Mouse (Mus musculus) heart, postnatal 0 days (tissue): ENCODE results near the gene Add3. TPM values are rescaled to one million over a fixed set of nuclear protein-coding genes. Genes with fewer than 3 reads are reported as not detected.
A peak's percentile ranks its signal among the peaks of the same experiment; 100 is the strongest.
"Not testable (repeated sequence)": the region's sequence is repeated elsewhere in the genome, so short reads cannot be mapped to it uniquely, and the experiment has no call there.

Experiments used
- ATAC-seq: fragments of 200-750 bp; cut with Nextera tagmentation; 2 replicates; pipeline ENCODE4 v1.8.0; 2017; ENCODE audit warnings: low read depth, moderate number of reproducible peaks, moderate library complexity; ENCODE audit not compliant: insufficient read depth
- DNase-seq: peaks from one replicate; pipeline ENCODE4 v3.0.0-alpha.2; 2016; ENCODE audit warnings: low spot score
- H3K27ac ChIP-seq: fragments of 300-500 bp; sonication (generic); 2 replicates; pipeline ENCODE4 v1.5.1; 2014; ENCODE audit warnings: low read depth, mild to moderate bottlenecking
- H3K27me3 ChIP-seq: fragments of 300-500 bp; sonication (generic); 2 replicates; pipeline ENCODE4 v1.6.1; 2014; ENCODE audit warnings: low read length, mixed read lengths; ENCODE audit not compliant: control insufficient read depth, insufficient read depth
- H3K36me3 ChIP-seq: fragments of 300-500 bp; sonication (generic); replicated peaks from 2 replicates; pipeline ENCODE4 v1.6.1; 2014; ENCODE audit warnings: low read length, mixed read lengths; ENCODE audit not compliant: control insufficient read depth, insufficient read depth
- H3K4me1 ChIP-seq: fragments of 300-500 bp; sonication (generic); 2 replicates; pipeline ENCODE4 v1.6.1; 2014; ENCODE audit warnings: antibody characterized with exemption; ENCODE audit not compliant: control insufficient read depth, insufficient read depth
- H3K4me2 ChIP-seq: fragments of 300-500 bp; sonication (generic); 2 replicates; pipeline ENCODE4 v1.6.1; 2014; ENCODE audit warnings: low read depth, mild to moderate bottlenecking, low read length, moderate library complexity
- H3K4me3 ChIP-seq: fragments of 300-500 bp; sonication (generic); 2 replicates; pipeline ENCODE4 v1.5.1; 2014; ENCODE audit warnings: low read depth, low read length
- H3K9ac ChIP-seq: fragments of 300-500 bp; sonication (generic); replicated peaks from 2 replicates; pipeline ENCODE4 v1.6.1; 2014; ENCODE audit warnings: low read depth, low read length, mixed read lengths
- H3K9me3 ChIP-seq: fragments of 300-500 bp; sonication (generic); replicated peaks from 2 replicates; pipeline ENCODE4 v1.6.1; 2016; ENCODE audit warnings: low read length; ENCODE audit not compliant: control insufficient read depth
- CTCF ChIP-seq: IDR thresholded peaks from 2 replicates; pipeline ENCODE4 v1.5.1; 2016; ENCODE audit warnings: antibody characterized with exemption, control low read depth, low read depth
- EP300 ChIP-seq: IDR thresholded peaks from 2 replicates; pipeline ENCODE4 v1.6.1; 2016; ENCODE audit warnings: antibody characterized with exemption, low read depth
- WGBS: fragments of 180-500 bp; shearing (Covaris S2); extraction: QIAGEN DNeasy Blood & Tissue Kit; methylation state at CpG from one replicate; pipeline ENCODE4 v1.1.7; 2014; 5-methylcytosine and 5-hydroxymethylcytosine counted together
- polyA plus RNA-seq: library from polyadenylated mRNA; unstranded; fragments of >200 nt; fragmentation: Nextera tagmentation; extraction: Ambion mirVana; gene quantifications from 2 replicates; pipeline ENCODE4 v1.2.1, GENCODE M21; 2015
- total RNA-seq: library from RNA; depleted of rRNA; stranded (reverse); fragments of >200 nt; gene quantifications from 2 replicates; pipeline ENCODE4 v1.2.3, GENCODE M21; 2014; ENCODE audit warnings: low replicate concordance

The Add3 gene
- total and polyA plus RNA-seq, 2 experiments from 2014 or later = 62.1 to 82.9 TPM

DNA sequence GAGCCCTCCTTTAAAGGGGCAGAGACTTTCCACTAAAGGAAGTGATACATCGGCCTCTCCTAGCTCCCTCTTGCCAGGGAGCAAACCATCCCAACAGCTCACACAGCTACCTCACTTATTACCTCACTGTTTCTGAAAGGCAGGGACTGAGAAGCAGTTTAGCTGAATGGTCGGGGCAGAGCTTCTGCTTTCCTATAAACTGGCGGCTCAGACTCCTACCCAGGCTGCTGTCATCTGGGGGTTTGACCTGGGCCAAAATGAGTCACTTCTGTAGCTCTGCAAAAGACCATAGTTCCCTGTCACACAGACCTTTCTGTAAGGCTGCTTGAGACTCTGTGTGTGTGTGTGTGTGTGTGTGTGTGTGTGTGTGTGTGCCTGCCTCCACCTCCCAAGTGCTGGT lies 79.1 kb downstream of the Add3 start:
- no peaks in the 10 kb centered on the region for H3K9me3 ChIP-seq
- peaks cover 6% of the 10 kb centered on the region; the same call in 1 of the 2 replicates for H3K4me1 ChIP-seq
- ATAC-seq = no peak
- H3K27ac ChIP-seq = peak overlapping the region; percentile 30; the same call in 1 of the 2 replicates
- no peak for DNase-seq
- TF ChIP-seq CTCF (no peak), EP300 (no peak)
- H3K27me3 ChIP-seq = no peaks in the 10 kb centered on the region
- WGBS = 56% methylated on average over 3 of the region's 3 CpGs
- no peak overlapping the region for H3K4me3 ChIP-seq
- H3K36me3 ChIP-seq = peaks cover 42% of the 10 kb centered on the region
- no peak overlapping the region for H3K9ac ChIP-seq
- H3K4me2 ChIP-seq = no peak overlapping the region

GRCm38 (mm10) chr19:53221186-53221585 lies 80.9 kb downstream of the Add3 start:
- WGBS = 95% methylated on average over 3 of the region's 3 CpGs
- DNase-seq (no peak), ATAC-seq (no peak)
- Histone ChIP-seq H3K4me2 (no peak overlapping the region), H3K4me1 (peaks cover 18% of the 10 kb centered on the region), H3K9ac (no peak overlapping the region), H3K27ac (no peak overlapping the region), H3K27me3 (no peaks in the 10 kb centered on the region), H3K4me3 (no peak overlapping the region), H3K9me3 (no peaks in the 10 kb centered on the region), H3K36me3 (peaks cover 43% of the 10 kb centered on the region)
- TF ChIP-seq EP300 (no peak), CTCF (no peak)

- H3K4me2 ChIP-seq, H3K27me3 ChIP-seq, H3K9ac ChIP-seq, H3K9me3 ChIP-seq, DNase-seq, H3K4me3 ChIP-seq, ATAC-seq, H3K27ac ChIP-seq: not testable (repeated sequence)
- H3K4me1 ChIP-seq = peaks cover 19% of the 10 kb centered on the region
- peaks cover 41% of the 10 kb centered on the region for H3K36me3 ChIP-seq
- WGBS = 62% methylated on average over 2 of the region's 2 CpGs
Measured at GRCm38 (mm10) chr19:53225249-53226070, 85.2 kb downstream of the Add3 start.

GRCm38 (mm10) chr19:53226651-53227050 lies 86.4 kb downstream of the Add3 start:
- Histone ChIP-seq H3K4me2 (no peak overlapping the region), H3K9ac (no peak overlapping the region), H3K4me3 (no peak overlapping the region), H3K9me3 (no peaks in the 10 kb centered on the region), H3K36me3 (peaks cover 39% of the 10 kb centered on the region), H3K4me1 (peaks cover 19% of the 10 kb centered on the region), H3K27me3 (no peaks in the 10 kb centered on the region), H3K27ac (no peak overlapping the region)
- TF ChIP-seq CTCF (no peak), EP300 (no peak)
- 63% methylated on average over 13 of the region's 13 CpGs for WGBS
- ATAC-seq = no peak
- no peak for DNase-seq

GRCm38 (mm10) chr19:53228064-53228794 lies 88.0 kb downstream of the Add3 start:
- 39% methylated on average over 7 of the region's 7 CpGs for WGBS
- no peak for TF ChIP-seq CTCF
- no peak for TF ChIP-seq EP300
- no peaks in the 10 kb centered on the region for H3K9me3 ChIP-seq
- H3K4me2 ChIP-seq = no peak overlapping the region; the same call in 1 of the 2 replicates
- peak overlapping the region; percentile 85 for H3K27ac ChIP-seq
- H3K27me3 ChIP-seq = no peaks in the 10 kb centered on the region
- DNase-seq = peak; percentile 81
- ATAC-seq = peak; percentile 85
- no peak overlapping the region for H3K4me3 ChIP-seq
- H3K36me3 ChIP-seq = peaks cover 49% of the 10 kb centered on the region
- peak overlapping the region; percentile 53 for H3K9ac ChIP-seq
- peaks cover 19% of the 10 kb centered on the region for H3K4me1 ChIP-seq
